Mouse (Mus musculus) hindbrain, embryonic 12.5 days (tissue): ENCODE results near the gene Adcy7. TPM values are rescaled to one million over a fixed set of nuclear protein-coding genes. Genes with fewer than 3 reads are reported as not detected.

Source experiments
- ATAC-seq: fragments of 200-750 bp; cut with Nextera tagmentation; 2 replicates; pipeline ENCODE4 v1.8.0; 2017; ENCODE audit warnings: moderate TSS enrichment; ENCODE audit not compliant: low FRiP score
- H3K27ac ChIP-seq: fragments of 300-500 bp; sonication (generic); 2 replicates; pipeline ENCODE4 v1.5.1; 2016; ENCODE audit warnings: mild to moderate bottlenecking
- H3K27me3 ChIP-seq: fragments of 300-500 bp; sonication (generic); 2 replicates; pipeline ENCODE4 v1.6.1; 2016; ENCODE audit warnings: mild to moderate bottlenecking
- H3K36me3 ChIP-seq: fragments of 300-500 bp; sonication (generic); 2 replicates; pipeline ENCODE4 v1.6.1; 2016; ENCODE audit warnings: mild to moderate bottlenecking
- H3K4me1 ChIP-seq: fragments of 300-500 bp; sonication (generic); 2 replicates; pipeline ENCODE4 v1.6.1; 2016
- H3K4me2 ChIP-seq: fragments of 300-500 bp; sonication (generic); replicated peaks from 2 replicates; pipeline ENCODE4 v1.6.1; 2016; ENCODE audit warnings: mild to moderate bottlenecking
- H3K4me3 ChIP-seq: fragments of 300-500 bp; sonication (generic); 2 replicates; pipeline ENCODE4 v1.5.1; 2016; ENCODE audit warnings: mild to moderate bottlenecking
- H3K9ac ChIP-seq: fragments of 300-500 bp; sonication (generic); 2 replicates; pipeline ENCODE4 v1.6.1; 2016; ENCODE audit warnings: mild to moderate bottlenecking, moderate library complexity
- H3K9me3 ChIP-seq: fragments of 300-500 bp; sonication (generic); replicated peaks from 2 replicates; pipeline ENCODE4 v1.6.1; 2016; ENCODE audit warnings: mild to moderate bottlenecking
- WGBS: fragments of 180-500 bp; shearing (Covaris S2); methylation state at CpG from one replicate; pipeline ENCODE4 v1.1.7; 2016; 5-methylcytosine and 5-hydroxymethylcytosine counted together
- polyA plus RNA-seq: library from polyadenylated mRNA; unstranded; fragments of >200 nt; fragmentation: Nextera tagmentation; extraction: Ambion mirVana; gene quantifications from 2 replicates; pipeline ENCODE4 v1.2.1, GENCODE M21; 2016

Gene Adcy7
- polyA plus RNA-seq, 1 experiment from 2014 or later, result 2.6 TPM

DNA sequence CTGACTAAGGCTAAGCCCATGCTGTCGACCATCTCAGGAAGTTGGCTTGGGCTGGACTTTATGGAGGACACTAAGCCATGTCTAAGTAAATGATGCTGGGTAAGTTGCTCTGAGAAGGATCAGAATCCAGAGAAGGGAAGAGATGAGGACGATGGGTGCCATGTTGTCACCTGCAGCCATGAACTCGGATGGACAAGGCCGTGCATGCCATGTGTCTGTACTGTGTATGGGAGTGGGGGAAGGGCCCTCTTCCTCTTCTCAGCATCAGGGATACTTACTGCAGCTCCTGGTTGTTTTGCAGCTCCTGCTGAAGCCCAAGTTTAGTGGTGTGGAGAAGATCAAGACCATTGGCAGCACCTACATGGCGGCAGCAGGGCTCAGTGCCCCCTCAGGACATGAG is 53.6 kb downstream of the Adcy7 start:
- no peak overlapping the region for H3K27ac ChIP-seq
- 91% methylated on average over 5 of the region's 5 CpGs for WGBS
- peaks cover 58% of the 10 kb centered on the region for H3K36me3 ChIP-seq
- no peak for ATAC-seq
- no peaks in the 10 kb centered on the region for H3K9me3 ChIP-seq
- H3K4me1 ChIP-seq, result no peaks in the 10 kb centered on the region
- no peak overlapping the region for H3K4me3 ChIP-seq
- H3K4me2 ChIP-seq, result no peak overlapping the region
- H3K9ac ChIP-seq, result no peak overlapping the region
- no peaks in the 10 kb centered on the region for H3K27me3 ChIP-seq

DNA sequence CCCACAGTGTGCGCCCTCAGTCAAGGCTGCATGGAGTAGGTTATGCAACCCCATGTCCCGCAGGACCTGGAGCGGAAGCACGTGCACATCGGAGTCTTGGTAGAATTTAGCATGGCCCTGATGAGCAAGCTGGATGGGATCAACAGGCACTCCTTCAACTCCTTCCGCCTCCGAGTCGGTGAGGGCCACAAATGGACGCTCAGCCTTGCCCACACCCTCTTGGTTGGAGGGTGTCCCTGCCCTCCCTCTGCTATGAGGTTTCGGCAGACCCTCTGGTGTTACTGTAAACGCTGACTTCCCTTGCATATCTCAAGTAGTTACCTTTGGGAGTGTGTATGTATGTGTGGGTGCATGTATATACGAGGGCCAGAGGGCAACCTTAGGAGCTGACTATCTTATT is 54.1 kb downstream of the Adcy7 start:
- H3K4me1 ChIP-seq, result no peaks in the 10 kb centered on the region
- no peaks in the 10 kb centered on the region for H3K27me3 ChIP-seq
- WGBS, result 96% methylated on average over 12 of the region's 12 CpGs
- H3K9me3 ChIP-seq, result no peaks in the 10 kb centered on the region
- no peak overlapping the region for H3K9ac ChIP-seq
- no peak overlapping the region for H3K4me3 ChIP-seq
- H3K4me2 ChIP-seq, result no peak overlapping the region
- ATAC-seq, result no peak
- H3K36me3 ChIP-seq, result peaks cover 60% of the 10 kb centered on the region
- H3K27ac ChIP-seq, result no peak overlapping the region

DNA sequence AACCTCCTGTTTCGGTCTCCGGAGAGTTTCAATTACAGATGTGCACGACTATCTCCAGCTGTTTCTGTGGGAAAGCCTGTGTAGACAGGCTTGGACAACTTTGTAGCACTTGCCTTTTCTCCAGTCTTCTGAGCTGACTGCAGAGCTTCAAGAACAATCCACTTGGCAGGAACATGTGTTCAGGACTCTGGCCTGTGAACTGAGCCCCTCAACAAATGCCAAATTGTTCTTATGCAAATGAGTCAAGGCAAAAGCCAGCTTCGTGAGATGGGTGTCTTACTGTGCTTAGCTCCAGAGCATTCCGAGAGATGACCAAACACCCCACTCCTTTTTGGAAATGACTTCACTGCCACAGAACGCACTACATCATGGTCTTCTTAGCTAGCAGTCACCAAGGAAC is 56.5 kb downstream of the Adcy7 start:
- Histone ChIP-seq H3K9ac (no peak overlapping the region), H3K27me3 (no peaks in the 10 kb centered on the region), H3K4me1 (no peaks in the 10 kb centered on the region), H3K4me3 (no peak overlapping the region), H3K27ac (no peak overlapping the region), H3K9me3 (no peaks in the 10 kb centered on the region), H3K36me3 (peaks cover 83% of the 10 kb centered on the region), H3K4me2 (no peak overlapping the region)
- ATAC-seq, result no peak
- 79% methylated on average over 6 of the region's 6 CpGs for WGBS

DNA sequence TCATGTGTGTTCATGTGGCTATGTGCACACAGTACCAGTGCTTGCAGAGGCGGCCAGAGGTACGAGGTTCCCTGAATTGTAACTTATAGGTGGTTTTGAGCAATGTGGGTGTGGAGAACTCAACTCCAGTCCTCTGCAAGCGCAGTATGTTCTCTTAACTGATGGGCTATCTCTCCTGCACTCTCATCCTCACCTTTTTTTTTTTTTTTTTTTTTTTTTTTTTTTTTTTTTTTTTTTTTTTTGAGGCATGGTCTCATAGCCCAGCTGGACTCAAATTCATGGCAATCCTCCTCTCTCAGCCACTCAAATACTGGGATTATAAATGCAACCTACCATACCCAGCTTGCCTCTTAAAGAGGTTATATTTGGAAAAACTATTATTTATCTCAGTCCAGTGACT is 58.6 kb downstream of the Adcy7 start:
- ATAC-seq, result no peak
- H3K4me2 ChIP-seq, result no peak overlapping the region
- H3K27ac ChIP-seq, result no peak overlapping the region
- H3K27me3 ChIP-seq, result no peaks in the 10 kb centered on the region
- no peaks in the 10 kb centered on the region for H3K9me3 ChIP-seq
- peaks cover 88% of the 10 kb centered on the region for H3K36me3 ChIP-seq
- no peaks in the 10 kb centered on the region for H3K4me1 ChIP-seq
- 93% methylated on average over 3 of the region's 3 CpGs for WGBS
- no peak overlapping the region for H3K4me3 ChIP-seq
- no peak overlapping the region for H3K9ac ChIP-seq

DNA sequence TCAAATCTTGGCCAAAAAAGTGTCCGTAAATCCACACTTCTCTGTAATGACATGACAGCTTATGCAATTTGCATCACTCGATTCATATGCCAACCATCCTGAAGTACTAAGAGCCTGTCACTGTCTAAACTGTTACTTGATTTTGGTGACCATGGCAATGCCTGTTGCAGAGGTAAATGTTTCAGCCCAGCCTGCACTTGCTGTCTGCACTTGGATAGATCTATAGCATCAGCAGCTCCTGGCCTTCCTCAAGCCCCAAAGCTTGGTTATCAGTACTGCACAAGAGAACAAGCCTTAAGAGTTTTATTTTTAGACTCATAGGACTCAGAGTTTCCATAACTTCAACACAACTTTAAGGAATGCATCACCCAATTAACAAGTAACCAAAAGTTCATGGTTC is 62.2 kb downstream of the Adcy7 start:
- H3K9ac ChIP-seq, result no peak overlapping the region
- peaks cover 81% of the 10 kb centered on the region for H3K36me3 ChIP-seq
- H3K4me1 ChIP-seq, result no peaks in the 10 kb centered on the region
- no peak overlapping the region for H3K4me3 ChIP-seq
- no peak overlapping the region for H3K27ac ChIP-seq
- H3K4me2 ChIP-seq, result no peak overlapping the region
- H3K27me3 ChIP-seq, result no peaks in the 10 kb centered on the region
- ATAC-seq, result no peak
- H3K9me3 ChIP-seq, result no peaks in the 10 kb centered on the region
- WGBS, result 94% methylated on average over 2 of the region's 2 CpGs

DNA sequence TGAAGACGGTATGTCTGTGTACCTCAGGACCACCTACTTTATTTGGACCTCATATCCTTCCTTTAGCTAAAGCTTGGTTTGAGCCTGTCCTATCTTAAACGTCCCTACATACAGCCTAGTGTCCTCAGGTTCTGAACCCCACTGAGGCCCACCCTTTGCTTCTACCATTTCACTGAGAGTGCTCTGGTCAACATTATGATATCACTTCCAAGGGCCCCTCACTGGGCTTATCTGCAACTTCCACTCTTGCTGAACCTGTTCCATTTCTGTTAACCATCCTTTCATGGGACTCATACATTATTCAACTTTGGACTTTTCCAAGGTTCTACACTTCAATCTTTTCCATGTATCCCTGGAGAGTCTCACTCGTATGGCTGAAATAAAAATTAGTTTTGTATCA is 62.8 kb downstream of the Adcy7 start:
- Histone ChIP-seq H3K9ac (no peak overlapping the region), H3K27me3 (no peaks in the 10 kb centered on the region), H3K9me3 (no peaks in the 10 kb centered on the region), H3K4me2 (no peak overlapping the region), H3K36me3 (peaks cover 81% of the 10 kb centered on the region), H3K27ac (no peak overlapping the region), H3K4me1 (no peaks in the 10 kb centered on the region), H3K4me3 (no peak overlapping the region)
- no peak for ATAC-seq
- 88% methylated on average over 3 of the region's 3 CpGs for WGBS

DNA sequence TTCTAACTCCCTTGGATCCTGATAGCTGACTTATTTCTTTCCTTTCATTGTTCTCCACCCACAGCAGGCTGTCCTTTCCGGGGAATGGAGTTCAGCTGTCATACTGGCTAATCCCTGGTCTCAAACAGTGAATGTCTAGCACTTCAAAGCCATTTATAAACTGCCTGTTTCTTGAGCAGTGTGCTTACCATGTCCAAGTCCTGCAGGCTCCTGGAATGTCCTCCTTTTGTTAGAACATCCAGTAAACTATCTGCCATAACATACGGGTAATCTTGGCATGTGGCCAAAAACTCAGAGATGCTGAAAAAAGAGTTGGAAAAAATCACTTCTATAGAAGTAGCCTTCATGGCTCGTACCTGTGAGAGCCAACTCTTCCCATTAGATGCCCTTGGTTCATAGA is 67.0 kb downstream of the Adcy7 start:
- no peak overlapping the region for H3K27ac ChIP-seq

DNA sequence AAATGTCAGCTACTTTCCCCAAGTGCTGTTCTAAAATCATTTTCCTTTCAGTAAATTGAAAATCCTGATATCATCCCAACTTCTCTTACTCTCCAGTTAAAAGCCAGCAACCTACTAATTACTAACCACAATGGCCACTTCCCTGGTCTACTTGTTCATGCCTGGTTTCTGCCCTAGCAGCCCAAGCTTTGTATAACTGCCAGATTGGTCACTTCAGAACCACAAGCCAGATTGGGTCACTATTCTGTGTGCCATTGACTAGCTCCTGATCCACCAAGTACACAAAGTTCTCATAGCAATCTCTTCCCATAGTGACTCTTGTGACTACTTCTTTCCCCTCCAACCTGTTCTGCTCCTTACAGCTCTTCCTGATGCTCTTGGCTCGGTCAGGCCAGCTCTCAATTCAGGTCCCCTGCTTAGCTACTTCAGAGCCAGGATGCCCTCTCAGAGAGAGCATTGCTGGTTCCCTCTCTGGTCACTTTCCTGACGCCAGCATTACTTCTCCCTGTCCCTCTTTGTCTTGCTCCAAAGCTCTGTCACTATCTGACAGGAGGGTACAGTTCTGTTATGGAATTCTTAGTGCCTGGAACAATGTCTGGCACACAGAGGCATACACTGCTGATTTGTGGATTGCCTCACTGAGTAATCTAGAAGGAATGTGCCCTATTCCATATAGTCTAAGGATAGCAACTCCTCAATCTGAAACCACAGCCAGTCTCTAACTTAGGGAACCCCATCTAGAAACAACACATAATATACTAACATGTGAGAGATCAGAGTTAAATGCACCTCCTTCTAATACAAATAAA is 67.9 kb downstream of the Adcy7 start:
- H3K36me3 ChIP-seq, result peaks cover 82% of the 10 kb centered on the region
- no peaks in the 10 kb centered on the region for H3K9me3 ChIP-seq
- H3K27me3 ChIP-seq, result no peaks in the 10 kb centered on the region
- H3K9ac ChIP-seq, result no peak overlapping the region
- 78% methylated on average over 2 of the region's 2 CpGs for WGBS
- no peak overlapping the region for H3K27ac ChIP-seq
- H3K4me3 ChIP-seq, result no peak overlapping the region
- no peak overlapping the region for H3K4me2 ChIP-seq
- no peaks in the 10 kb centered on the region for H3K4me1 ChIP-seq
- no peak for ATAC-seq

More for the DNA sequence above, 67.0 kb downstream of the Adcy7 start:
- Histone ChIP-seq H3K27me3 (no peaks in the 10 kb centered on the region), H3K4me3 (no peak overlapping the region), H3K4me2 (no peak overlapping the region), H3K9me3 (no peaks in the 10 kb centered on the region), H3K36me3 (peaks cover 83% of the 10 kb centered on the region), H3K4me1 (no peaks in the 10 kb centered on the region), H3K9ac (no peak overlapping the region)
- no peak for ATAC-seq
- WGBS, result 78% methylated on average over 3 of the region's 3 CpGs

DNA sequence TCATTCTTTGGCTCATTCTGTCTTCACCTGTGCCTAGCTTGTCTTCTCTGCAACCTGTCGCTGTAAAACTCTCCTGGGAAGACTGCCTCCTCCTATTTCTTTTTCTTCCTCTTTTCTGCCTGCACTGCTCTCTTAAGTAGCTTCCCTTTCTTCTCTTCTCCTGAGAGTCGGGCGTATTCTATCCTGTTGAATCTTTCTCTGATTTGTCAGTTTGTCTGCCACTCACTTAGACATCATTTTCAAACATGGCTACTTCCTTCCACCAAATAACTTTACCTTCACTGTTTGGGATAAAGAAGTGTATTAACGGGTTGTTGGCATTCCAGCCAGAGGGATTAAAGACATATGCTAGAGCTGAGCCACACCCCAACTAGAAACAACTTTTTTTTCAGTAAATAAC is 69.8 kb downstream of the Adcy7 start:
- H3K9me3 ChIP-seq, result no peaks in the 10 kb centered on the region
- peaks cover 82% of the 10 kb centered on the region for H3K36me3 ChIP-seq
- H3K9ac ChIP-seq, result no peak overlapping the region
- no peak overlapping the region for H3K4me2 ChIP-seq
- H3K27me3 ChIP-seq, result no peaks in the 10 kb centered on the region
- ATAC-seq, result no peak
- no peak overlapping the region for H3K27ac ChIP-seq
- no peak overlapping the region for H3K4me3 ChIP-seq
- 88% methylated on average over 4 of the region's 4 CpGs for WGBS
- no peaks in the 10 kb centered on the region for H3K4me1 ChIP-seq

DNA sequence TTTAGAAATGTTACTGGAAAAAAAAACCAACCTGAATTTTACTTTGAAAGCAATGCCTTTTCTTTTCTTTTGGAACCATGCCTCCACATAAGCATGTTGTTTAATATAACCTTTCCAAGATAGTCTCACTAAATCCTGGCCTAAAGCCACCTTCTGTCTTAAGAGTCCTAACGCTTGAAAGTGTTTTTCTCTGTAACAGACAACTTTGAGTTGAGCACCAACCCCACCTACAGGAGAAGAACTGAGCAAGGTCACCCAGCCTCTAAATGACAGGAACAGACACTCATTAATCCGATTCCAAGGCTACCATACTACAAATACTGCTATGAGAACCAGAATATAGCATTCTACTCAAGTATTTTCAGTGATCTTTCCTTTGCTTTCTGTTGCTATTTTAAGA is 76.8 kb downstream of the Adcy7 start:
- peaks cover 84% of the 10 kb centered on the region for H3K36me3 ChIP-seq
- WGBS, result 88% methylated on average over 2 of the region's 2 CpGs
- H3K9ac ChIP-seq, result no peak overlapping the region
- ATAC-seq, result no peak
- H3K4me1 ChIP-seq, result no peaks in the 10 kb centered on the region
- H3K9me3 ChIP-seq, result no peaks in the 10 kb centered on the region
- H3K4me2 ChIP-seq, result no peak overlapping the region
- no peak overlapping the region for H3K27ac ChIP-seq
- no peaks in the 10 kb centered on the region for H3K27me3 ChIP-seq
- no peak overlapping the region for H3K4me3 ChIP-seq

DNA sequence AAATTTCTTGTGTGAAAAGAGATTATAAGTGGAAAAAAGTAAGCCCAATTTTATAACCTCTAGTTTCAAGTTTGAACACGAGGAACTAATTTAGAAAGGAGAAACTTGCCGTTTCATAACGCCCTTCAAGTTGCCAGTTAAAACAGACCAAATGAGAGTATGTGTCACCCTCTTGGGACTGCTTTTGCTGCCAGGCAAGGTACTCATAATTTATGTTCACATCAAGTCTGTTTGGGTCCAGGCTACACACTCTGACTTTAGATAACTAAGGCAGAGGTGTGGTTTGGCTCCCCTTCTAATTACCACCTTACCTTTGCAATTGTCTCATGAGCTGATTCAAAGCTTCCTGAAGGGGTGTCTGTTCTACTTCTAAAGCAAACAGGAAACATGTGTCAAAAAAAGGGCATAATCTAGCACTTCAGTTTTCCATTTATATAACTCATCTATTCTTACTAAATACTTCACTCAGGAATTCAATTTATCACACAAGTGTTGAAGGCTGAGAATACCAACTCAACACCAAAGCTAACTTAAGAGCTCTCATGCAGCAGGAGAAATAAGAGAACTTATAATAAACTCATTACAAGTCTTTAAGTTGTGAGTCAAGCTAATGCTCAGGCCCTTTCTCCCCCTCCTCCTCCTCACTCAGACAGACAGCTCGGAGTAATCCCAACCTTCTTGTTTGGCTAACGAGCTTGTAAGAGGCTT is 85.2 kb downstream of the Adcy7 start:
- WGBS, result 80% methylated on average over 5 of the region's 5 CpGs

DNA sequence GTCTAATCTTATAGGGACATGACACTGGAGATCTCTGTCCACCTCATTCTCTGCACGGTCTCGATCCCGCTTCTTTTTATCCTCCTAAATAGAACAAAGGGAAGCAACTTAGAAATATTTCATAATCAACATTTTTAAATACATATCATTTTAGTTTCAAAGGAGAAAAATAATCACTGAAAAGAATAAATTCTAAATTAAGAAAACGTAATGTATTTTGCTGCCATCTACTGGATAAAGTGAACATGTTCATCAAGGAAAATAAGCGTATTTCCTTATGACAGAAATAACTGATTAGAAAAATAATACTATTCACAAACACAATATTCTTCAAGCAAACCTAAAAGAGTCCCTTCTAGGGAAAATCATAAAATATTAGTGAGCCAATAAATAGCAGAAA is 85.7 kb downstream of the Adcy7 start:
- Histone ChIP-seq H3K27me3 (no peaks in the 10 kb centered on the region), H3K36me3 (peaks cover 62% of the 10 kb centered on the region), H3K9me3 (no peaks in the 10 kb centered on the region), H3K4me2 (no peak overlapping the region), H3K27ac (no peak overlapping the region), H3K9ac (no peak overlapping the region), H3K4me1 (peaks cover 13% of the 10 kb centered on the region), H3K4me3 (no peak overlapping the region)
- WGBS, result 91% methylated on average over 5 of the region's 5 CpGs
- ATAC-seq, result no peak

More for the DNA sequence above, 85.2 kb downstream of the Adcy7 start:
- no peaks in the 10 kb centered on the region for H3K27me3 ChIP-seq
- no peaks in the 10 kb centered on the region for H3K9me3 ChIP-seq
- no peak overlapping the region for H3K27ac ChIP-seq
- ATAC-seq, result no peak
- peaks cover 13% of the 10 kb centered on the region for H3K4me1 ChIP-seq
- H3K4me3 ChIP-seq, result no peak overlapping the region
- peaks cover 67% of the 10 kb centered on the region for H3K36me3 ChIP-seq
- H3K4me2 ChIP-seq, result no peak overlapping the region
- no peak overlapping the region for H3K9ac ChIP-seq

DNA sequence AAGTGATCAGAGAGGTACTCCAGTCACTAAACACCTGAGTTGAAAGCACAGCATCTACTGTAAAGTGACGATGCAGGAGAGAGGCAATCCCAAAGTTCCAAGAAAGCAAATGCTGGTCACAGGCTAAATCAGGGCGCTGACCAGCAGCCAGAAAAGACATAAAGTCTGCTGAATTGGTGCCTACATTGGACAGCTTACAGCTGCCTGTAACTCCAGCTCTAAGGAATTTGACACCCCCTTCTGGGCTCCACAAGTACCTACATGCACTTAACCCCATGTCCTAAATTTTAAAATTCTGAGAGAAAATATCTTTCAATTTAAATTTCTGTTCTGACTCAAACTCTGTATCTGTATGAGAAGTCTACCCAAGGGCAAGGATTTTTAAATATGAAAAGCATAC is 87.8 kb downstream of the Adcy7 start:
- Histone ChIP-seq H3K9me3 (no peaks in the 10 kb centered on the region), H3K4me2 (peak overlapping the region; percentile 96), H3K4me3 (0 out of 2 replicates have a peak overlapping the region, but pooled peaks have one; percentile 4), H3K4me1 (peaks cover 13% of the 10 kb centered on the region), H3K27me3 (no peaks in the 10 kb centered on the region), H3K9ac (no peak overlapping the region), H3K36me3 (peaks cover 44% of the 10 kb centered on the region), H3K27ac (no peak overlapping the region)
- WGBS, result 89% methylated on average over 2 of the region's 2 CpGs
- ATAC-seq, result no peak
